Mouse (Mus musculus): Measurements from ENCODE around the gene Sipa1l1. TPM values are rescaled to one million over a fixed set of nuclear protein-coding genes. Genes with fewer than 3 reads are reported as not detected.

The Sipa1l1 gene
- polyA plus RNA-seq, 1 experiment from 2014 or later, result 10.9 TPM

GRCm38 (mm10) chr12:82434591-82434990 lies 265.5 kb downstream of the Sipa1l1 start:
- 85% methylated on average over 9 of the region's 9 CpGs for WGBS
- Histone ChIP-seq H3K9ac (replicated peaks) (no peak overlapping the region), H3K4me3 (replicated peaks) (no peak overlapping the region), H3K4me2 (no peak overlapping the region), H3K27ac (replicated peaks) (no peak overlapping the region), H3K36me3 (0 out of 2 replicates have a peak, but pooled peaks cover 2% of the 10 kb centered on the region), H3K27me3 (replicated peaks) (no peaks in the 10 kb centered on the region), H3K9me3 (replicated peaks) (no peaks in the 10 kb centered on the region), H3K4me1 (peaks cover 8% of the 10 kb centered on the region)
- ATAC-seq (ENCODE audit: low FRiP score), result no peak

GRCm38 (mm10) chr12:82441479-82441878 lies 272.4 kb downstream of the Sipa1l1 start:
- no peaks in the 10 kb centered on the region for H3K27me3 ChIP-seq (replicated peaks)
- no peak overlapping the region for H3K9ac ChIP-seq (replicated peaks)
- WGBS, result 89% methylated on average over 3 of the region's 3 CpGs
- H3K27ac ChIP-seq (replicated peaks), result no peak overlapping the region
- H3K4me2 ChIP-seq, result no peak overlapping the region
- no peaks in the 10 kb centered on the region for H3K9me3 ChIP-seq (replicated peaks)
- H3K4me1 ChIP-seq, result no peaks in the 10 kb centered on the region
- no peak for ATAC-seq (ENCODE audit: low FRiP score)
- peaks cover 9% of the 10 kb centered on the region; the same call in 1 of the 2 replicates for H3K36me3 ChIP-seq
- H3K4me3 ChIP-seq (replicated peaks), result no peak overlapping the region

GRCm38 (mm10) chr12:82446609-82447024 lies 277.5 kb downstream of the Sipa1l1 start:
- no peak overlapping the region for H3K27ac ChIP-seq (replicated peaks)
- no peak overlapping the region for H3K4me2 ChIP-seq
- H3K36me3 ChIP-seq, result peaks cover 10% of the 10 kb centered on the region
- no peak overlapping the region for H3K4me3 ChIP-seq (replicated peaks)
- no peaks in the 10 kb centered on the region for H3K4me1 ChIP-seq
- 93% methylated on average over 8 of the region's 8 CpGs for WGBS
- H3K27me3 ChIP-seq (replicated peaks), result no peaks in the 10 kb centered on the region
- H3K9ac ChIP-seq (replicated peaks), result no peak overlapping the region
- no peaks in the 10 kb centered on the region for H3K9me3 ChIP-seq (replicated peaks)
- no peak for ATAC-seq (ENCODE audit: low FRiP score)

DNA sequence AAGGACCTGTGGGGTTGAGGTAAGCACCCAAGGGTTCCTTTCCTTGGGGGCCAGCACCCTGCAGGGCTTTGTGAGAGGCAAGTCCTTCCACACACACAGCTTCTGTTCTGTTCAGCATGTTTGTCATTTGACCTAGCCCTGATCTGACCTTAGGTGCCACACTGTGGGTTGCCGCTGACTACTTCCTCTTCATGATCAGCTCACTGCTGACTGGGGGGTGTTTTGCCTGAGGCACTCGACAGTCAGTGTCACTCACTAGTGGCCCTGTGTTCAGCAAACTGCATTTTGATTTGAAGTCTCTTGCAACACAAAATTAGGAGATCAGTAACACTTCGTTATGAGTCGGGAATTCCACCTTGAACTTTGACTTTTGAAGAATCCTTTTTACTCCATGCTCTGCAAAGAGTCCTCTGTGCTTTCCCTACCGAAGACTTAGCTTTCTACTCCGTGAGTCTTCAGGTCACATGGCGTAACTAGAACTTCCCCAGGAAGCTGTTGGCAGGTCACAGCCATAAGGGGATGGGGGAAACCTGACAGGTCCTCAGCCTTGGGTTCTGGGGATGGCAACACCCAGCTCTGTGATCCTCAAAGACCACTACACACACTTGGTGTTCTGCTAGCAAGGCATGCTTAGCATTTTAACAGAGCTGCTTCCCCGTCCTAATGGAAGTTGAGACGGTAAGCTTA lies 279.2 kb downstream of the Sipa1l1 start:
- no peaks in the 10 kb centered on the region for H3K4me1 ChIP-seq
- H3K4me2 ChIP-seq, result no peak overlapping the region
- ATAC-seq (ENCODE audit: low FRiP score), result no peak
- peaks cover 8% of the 10 kb centered on the region for H3K36me3 ChIP-seq
- H3K9me3 ChIP-seq (replicated peaks), result no peaks in the 10 kb centered on the region
- H3K9ac ChIP-seq (replicated peaks), result no peak overlapping the region
- no peaks in the 10 kb centered on the region for H3K27me3 ChIP-seq (replicated peaks)
- no peak overlapping the region for H3K4me3 ChIP-seq (replicated peaks)
- WGBS, result 91% methylated on average over 9 of the region's 9 CpGs
- no peak overlapping the region for H3K27ac ChIP-seq (replicated peaks)

- Histone ChIP-seq H3K9ac (replicated peaks) (no peak overlapping the region), H3K27me3 (replicated peaks) (no peaks in the 10 kb centered on the region), H3K4me2 (no peak overlapping the region), H3K4me1 (no peaks in the 10 kb centered on the region), H3K27ac (replicated peaks) (no peak overlapping the region), H3K4me3 (replicated peaks) (no peak overlapping the region), H3K9me3 (replicated peaks) (no peaks in the 10 kb centered on the region), H3K36me3 (peaks cover under 1% of the 10 kb centered on the region)
- 80% methylated on average over 2 of the region's 2 CpGs for WGBS
- no peak for ATAC-seq (ENCODE audit: low FRiP score)
Observed at GRCm38 (mm10) chr12:82452428-82452827, 283.3 kb downstream of the Sipa1l1 start.

- no peak overlapping the region for H3K4me3 ChIP-seq (replicated peaks)
- no peaks in the 10 kb centered on the region for H3K9me3 ChIP-seq (replicated peaks)
- H3K27ac ChIP-seq (replicated peaks), result no peak overlapping the region
- H3K4me1 ChIP-seq, result no peaks in the 10 kb centered on the region
- H3K27me3 ChIP-seq (replicated peaks), result no peaks in the 10 kb centered on the region
- H3K4me2 ChIP-seq, result no peak overlapping the region
- no peak for ATAC-seq (ENCODE audit: low FRiP score)
- WGBS, result 81% methylated on average over 6 of the region's 6 CpGs
- no peaks in the 10 kb centered on the region for H3K36me3 ChIP-seq
- no peak overlapping the region for H3K9ac ChIP-seq (replicated peaks)
Observed at GRCm38 (mm10) chr12:82454415-82454814, 285.3 kb downstream of the Sipa1l1 start.

DNA sequence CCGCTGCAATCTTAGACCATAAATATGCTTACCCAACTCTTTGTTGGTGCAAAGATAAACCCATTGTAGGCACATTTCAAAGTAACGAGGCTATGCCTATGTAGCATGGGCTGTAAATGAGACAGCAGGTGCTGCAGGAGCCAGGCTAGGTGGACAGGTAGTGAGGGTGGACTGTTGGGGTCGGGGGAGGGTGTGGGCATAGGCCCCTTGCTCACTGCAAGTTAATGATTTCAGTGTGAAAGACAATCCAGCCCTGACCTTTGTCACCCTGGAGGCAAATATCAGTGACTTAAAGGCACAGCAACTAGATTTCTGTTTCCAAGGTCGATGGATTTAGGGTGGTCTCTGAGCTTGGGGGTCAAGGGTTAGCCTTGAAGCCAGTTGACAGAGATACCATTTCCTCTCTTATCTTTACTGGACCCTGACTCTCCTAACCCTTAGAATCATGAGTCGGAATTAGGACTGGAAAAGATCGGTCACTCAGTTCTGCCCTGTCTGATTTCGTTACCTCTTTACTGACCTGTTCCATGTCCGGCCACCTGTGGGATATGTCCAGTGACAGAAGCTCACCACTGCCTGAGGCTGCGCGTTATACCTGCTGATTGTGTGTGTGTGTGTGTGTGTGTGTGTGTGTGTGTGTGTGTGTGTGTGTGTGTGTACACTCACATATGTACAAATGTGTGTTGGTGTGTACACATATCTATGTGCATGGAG lies 286.7 kb downstream of the Sipa1l1 start:
- H3K27me3 ChIP-seq (replicated peaks), result no peaks in the 10 kb centered on the region
- no peaks in the 10 kb centered on the region for H3K9me3 ChIP-seq (replicated peaks)
- H3K4me2 ChIP-seq, result no peak overlapping the region
- H3K4me1 ChIP-seq, result no peaks in the 10 kb centered on the region
- H3K36me3 ChIP-seq, result no peaks in the 10 kb centered on the region
- no peak overlapping the region for H3K27ac ChIP-seq (replicated peaks)
- no peak overlapping the region for H3K4me3 ChIP-seq (replicated peaks)
- no peak overlapping the region for H3K9ac ChIP-seq (replicated peaks)
- WGBS, result 83% methylated on average over 10 of the region's 10 CpGs
- no peak for ATAC-seq (ENCODE audit: low FRiP score)

- 80% methylated on average over 1 of the region's 1 CpGs for WGBS
- Histone ChIP-seq H3K9me3 (replicated peaks) (no peaks in the 10 kb centered on the region), H3K4me1 (no peaks in the 10 kb centered on the region), H3K4me3 (replicated peaks) (no peak overlapping the region), H3K9ac (replicated peaks) (no peak overlapping the region), H3K27me3 (replicated peaks) (no peaks in the 10 kb centered on the region), H3K4me2 (no peak overlapping the region), H3K36me3 (no peaks in the 10 kb centered on the region), H3K27ac (replicated peaks) (no peak overlapping the region)
- ATAC-seq (ENCODE audit: low FRiP score), result no peak
Observed at GRCm38 (mm10) chr12:82456414-82456805, 287.3 kb downstream of the Sipa1l1 start.

DNA sequence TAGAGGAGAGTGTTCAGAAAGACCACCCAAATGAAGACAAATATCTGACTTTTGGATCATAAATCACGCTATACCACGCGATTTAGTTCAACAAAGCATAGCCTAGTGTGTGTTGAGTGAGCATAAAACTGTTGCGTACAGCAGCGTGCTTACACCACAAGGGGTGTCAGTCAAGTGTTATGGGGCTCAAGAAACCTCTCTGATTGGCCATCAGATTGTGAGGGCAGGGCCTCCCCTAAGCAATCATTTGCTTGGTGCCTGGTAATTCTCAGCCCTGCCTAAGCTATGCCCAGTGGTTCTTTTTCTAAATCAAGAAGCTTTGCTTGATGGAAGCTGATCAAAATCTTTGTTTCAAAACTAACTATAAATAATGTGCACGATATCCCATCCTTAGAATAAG lies 288.5 kb downstream of the Sipa1l1 start:
- Histone ChIP-seq H3K27me3 (replicated peaks) (no peaks in the 10 kb centered on the region), H3K4me3 (replicated peaks) (no peak overlapping the region), H3K4me2 (no peak overlapping the region), H3K4me1 (no peaks in the 10 kb centered on the region), H3K9ac (replicated peaks) (no peak overlapping the region), H3K27ac (replicated peaks) (no peak overlapping the region), H3K36me3 (no peaks in the 10 kb centered on the region), H3K9me3 (replicated peaks) (no peaks in the 10 kb centered on the region)
- WGBS, result 77% methylated on average over 6 of the region's 6 CpGs
- ATAC-seq (ENCODE audit: low FRiP score), result no peak

- Histone ChIP-seq H3K27ac (replicated peaks) (no peak overlapping the region), H3K4me2 (no peak overlapping the region), H3K27me3 (replicated peaks) (no peaks in the 10 kb centered on the region), H3K4me1 (no peaks in the 10 kb centered on the region), H3K9me3 (replicated peaks) (no peaks in the 10 kb centered on the region), H3K4me3 (replicated peaks) (no peak overlapping the region), H3K9ac (replicated peaks) (no peak overlapping the region), H3K36me3 (no peaks in the 10 kb centered on the region)
- WGBS, result 82% methylated on average over 8 of the region's 8 CpGs
- no peak for ATAC-seq (ENCODE audit: low FRiP score)
Observed at GRCm38 (mm10) chr12:82458017-82458416, 288.9 kb downstream of the Sipa1l1 start.

DNA sequence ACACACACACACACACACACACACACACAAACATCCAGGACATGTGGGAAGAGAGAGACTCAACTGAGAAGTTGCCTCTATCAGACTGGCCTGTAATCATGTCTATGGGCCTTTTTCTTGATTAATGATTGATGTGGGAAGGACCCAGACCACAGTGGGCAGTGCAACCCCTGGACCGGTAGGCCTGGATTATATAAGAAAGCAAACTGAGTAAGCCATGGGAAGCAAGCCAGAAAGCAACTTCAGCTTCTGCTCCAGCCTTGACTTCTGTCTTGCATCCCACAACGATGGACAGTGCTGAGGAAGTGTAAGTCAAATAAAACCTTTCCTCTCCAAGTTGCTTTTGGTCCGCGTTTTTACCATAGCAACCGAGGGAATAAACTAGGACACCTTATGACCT lies 298.1 kb downstream of the Sipa1l1 start:
- Histone ChIP-seq H3K9me3 (replicated peaks) (no peaks in the 10 kb centered on the region), H3K36me3 (no peaks in the 10 kb centered on the region), H3K9ac (replicated peaks) (no peak overlapping the region), H3K27ac (replicated peaks) (no peak overlapping the region), H3K4me3 (replicated peaks) (no peak overlapping the region), H3K27me3 (replicated peaks) (no peaks in the 10 kb centered on the region), H3K4me2 (no peak overlapping the region), H3K4me1 (peaks cover 11% of the 10 kb centered on the region)
- ATAC-seq (ENCODE audit: low FRiP score), result no peak
- WGBS, result 89% methylated on average over 5 of the region's 5 CpGs

DNA sequence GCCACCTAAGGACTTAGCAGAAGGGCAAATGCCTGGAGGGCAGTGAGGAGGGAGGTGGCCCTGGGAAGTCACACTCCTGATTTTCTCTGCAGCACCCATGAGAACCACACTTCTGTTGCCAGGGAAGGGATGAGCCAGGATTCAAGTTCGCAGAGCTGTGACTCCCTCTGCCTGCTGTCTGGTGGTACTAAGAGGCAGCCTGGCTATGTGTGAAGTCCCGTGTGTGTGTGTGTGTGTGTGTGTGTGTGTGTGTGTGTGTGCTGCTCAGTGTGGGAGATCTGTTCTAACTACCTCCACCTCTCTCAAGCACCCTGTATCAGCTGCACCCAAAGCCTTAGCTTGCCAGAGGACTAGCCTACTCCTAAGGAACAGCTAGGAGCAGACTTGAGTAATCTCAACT lies 298.5 kb downstream of the Sipa1l1 start:
- Histone ChIP-seq H3K9ac (replicated peaks) (no peak overlapping the region), H3K9me3 (replicated peaks) (no peaks in the 10 kb centered on the region), H3K27ac (replicated peaks) (no peak overlapping the region), H3K4me1 (peaks cover 11% of the 10 kb centered on the region), H3K36me3 (no peaks in the 10 kb centered on the region), H3K27me3 (replicated peaks) (no peaks in the 10 kb centered on the region), H3K4me2 (no peak overlapping the region), H3K4me3 (replicated peaks) (no peak overlapping the region)
- no peak for ATAC-seq (ENCODE audit: low FRiP score)
- 70% methylated on average over 2 of the region's 2 CpGs for WGBS
